Mouse (Mus musculus) liver, embryonic 16.5 days (tissue): Measurements from ENCODE around the gene Tekt4. TPM values are rescaled to one million over a fixed set of nuclear protein-coding genes. Genes with fewer than 3 reads are reported as not detected.

Experiments
- ATAC-seq: fragments of 200-750 bp; cut with Nextera tagmentation; 2 replicates; pipeline ENCODE4 v1.8.0; 2017; ENCODE audit warnings: low read depth, mild to moderate bottlenecking, moderate number of reproducible peaks, moderate library complexity
- H3K27ac ChIP-seq: fragments of 300-500 bp; sonication (generic); 2 replicates; pipeline ENCODE4 v1.5.1; 2014; ENCODE audit warnings: mild to moderate bottlenecking, low read length
- H3K27me3 ChIP-seq: fragments of 300-500 bp; sonication (generic); 2 replicates; pipeline ENCODE4 v1.6.1; 2014; ENCODE audit warnings: low read depth, low read length, mixed read lengths; ENCODE audit not compliant: control insufficient read depth, insufficient read depth
- H3K36me3 ChIP-seq: fragments of 300-500 bp; sonication (generic); 2 replicates; pipeline ENCODE4 v1.6.1; 2014; ENCODE audit warnings: mild to moderate bottlenecking; ENCODE audit not compliant: control insufficient read depth, insufficient read depth
- H3K4me1 ChIP-seq: fragments of 300-500 bp; sonication (generic); 2 replicates; pipeline ENCODE4 v1.6.1; 2014; ENCODE audit warnings: low read depth, low read length, mixed read lengths; ENCODE audit not compliant: control insufficient read depth
- H3K4me2 ChIP-seq: fragments of 300-500 bp; sonication (generic); 2 replicates; pipeline ENCODE4 v1.6.1; 2014; ENCODE audit warnings: low read depth, low read length, mixed read lengths
- H3K4me3 ChIP-seq: fragments of 300-500 bp; sonication (generic); 2 replicates; pipeline ENCODE4 v1.5.1; 2014; ENCODE audit warnings: low read depth, mild to moderate bottlenecking, low read length
- H3K9ac ChIP-seq: fragments of 300-500 bp; sonication (generic); 2 replicates; pipeline ENCODE4 v1.6.1; 2014; ENCODE audit warnings: low read depth, low read length
- H3K9me3 ChIP-seq: fragments of 300-500 bp; sonication (generic); replicated peaks from 2 replicates; pipeline ENCODE4 v1.6.1; 2016; ENCODE audit warnings: low read length; ENCODE audit not compliant: control insufficient read depth
- WGBS: fragments of 180-500 bp; shearing (Covaris S2); extraction: QIAGEN DNeasy Blood & Tissue Kit; methylation state at CpG from one replicate; pipeline ENCODE4 v1.1.7; 2014; ENCODE audit not compliant: insufficient replicate concordance; 5-methylcytosine and 5-hydroxymethylcytosine counted together
- polyA plus RNA-seq: library from polyadenylated mRNA; unstranded; fragments of >200 nt; fragmentation: Nextera tagmentation; extraction: Ambion mirVana; gene quantifications from 2 replicates; pipeline ENCODE4 v1.2.1, GENCODE M21; 2015

Tekt4 gene
- polyA plus RNA-seq, 1 experiment from 2014 or later: 0.05 TPM

DNA sequence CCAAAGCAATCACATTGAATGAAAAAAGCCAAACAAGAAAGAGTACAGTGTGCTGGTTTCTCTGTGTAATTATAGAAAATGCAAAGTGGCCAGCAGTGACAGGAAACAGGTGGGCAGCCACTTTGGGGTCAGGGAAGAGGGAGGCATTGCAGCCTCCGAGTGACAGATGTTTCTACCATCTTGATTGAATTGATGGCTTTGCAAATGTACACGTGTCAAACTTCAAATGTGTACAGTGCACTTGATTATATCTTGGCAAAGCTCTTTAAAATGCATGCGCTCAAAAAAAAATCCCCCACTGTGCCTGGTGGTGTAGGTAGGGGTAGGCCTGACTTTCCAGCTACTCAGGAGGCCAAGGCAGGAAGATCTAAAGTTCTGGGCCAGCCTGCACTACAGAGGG lies 11.5 kb upstream of the Tekt4 start:
- Histone ChIP-seq H3K27me3 (no peaks in the 10 kb centered on the region), H3K27ac (no peak overlapping the region), H3K4me3 (no peak overlapping the region), H3K4me1 (no peaks in the 10 kb centered on the region), H3K9me3 (no peaks in the 10 kb centered on the region), H3K9ac (no peak overlapping the region), H3K4me2 (no peak overlapping the region), H3K36me3 (no peaks in the 10 kb centered on the region)
- WGBS: 40% methylated on average over 3 of the region's 3 CpGs
- no peak for ATAC-seq

DNA sequence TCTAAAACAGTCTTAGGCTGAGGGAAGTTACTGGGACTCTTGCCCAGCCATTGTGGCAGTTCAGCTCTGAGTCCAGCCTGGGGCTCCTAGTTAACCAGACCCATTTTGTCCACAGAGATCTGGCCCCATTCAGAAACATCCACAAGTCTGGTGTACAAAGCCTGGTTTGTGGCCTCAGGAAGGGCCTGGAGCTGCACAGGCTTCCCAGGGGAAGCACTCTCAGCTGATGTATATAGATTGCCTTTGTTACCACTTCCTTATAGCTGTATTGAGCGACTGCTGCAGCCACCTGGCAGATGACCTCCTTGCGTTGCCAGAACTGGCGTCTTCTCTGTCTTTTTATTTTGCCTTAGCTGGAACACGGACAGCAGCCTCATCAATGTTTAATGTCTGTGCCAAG lies 9.3 kb upstream of the Tekt4 start:
- H3K4me2 ChIP-seq: no peak overlapping the region
- no peaks in the 10 kb centered on the region for H3K9me3 ChIP-seq
- ATAC-seq: no peak
- WGBS: 30% methylated on average over 4 of the region's 4 CpGs
- no peak overlapping the region for H3K4me3 ChIP-seq
- H3K4me1 ChIP-seq: no peaks in the 10 kb centered on the region
- H3K36me3 ChIP-seq: no peaks in the 10 kb centered on the region
- no peak overlapping the region for H3K9ac ChIP-seq
- no peak overlapping the region for H3K27ac ChIP-seq
- no peaks in the 10 kb centered on the region for H3K27me3 ChIP-seq

DNA sequence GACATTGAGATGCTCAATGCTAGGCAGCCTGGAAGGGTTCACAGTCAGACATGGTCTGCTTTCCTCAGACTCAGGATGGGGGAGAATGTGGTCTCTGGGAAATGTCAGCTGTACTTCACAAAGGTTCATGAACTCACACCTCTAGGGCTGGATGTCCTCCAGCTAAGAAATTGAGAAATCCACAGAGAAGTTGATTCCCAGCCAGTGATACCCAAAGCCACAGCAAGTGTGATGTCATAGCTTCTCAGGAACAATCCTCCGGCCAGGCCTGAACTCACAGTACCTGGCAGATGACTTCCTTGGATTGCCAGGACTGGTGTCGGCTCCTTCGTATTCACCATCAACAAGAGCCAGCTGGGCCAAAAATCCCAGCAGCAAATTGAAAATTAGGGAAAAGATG lies 8.6 kb upstream of the Tekt4 start:
- no peak overlapping the region for H3K27ac ChIP-seq
- no peak overlapping the region for H3K9ac ChIP-seq
- no peaks in the 10 kb centered on the region for H3K9me3 ChIP-seq
- H3K4me3 ChIP-seq: no peak overlapping the region
- no peaks in the 10 kb centered on the region for H3K27me3 ChIP-seq
- no peaks in the 10 kb centered on the region for H3K36me3 ChIP-seq
- WGBS: 73% methylated on average over 3 of the region's 3 CpGs
- no peak for ATAC-seq
- no peak overlapping the region for H3K4me2 ChIP-seq
- H3K4me1 ChIP-seq: no peaks in the 10 kb centered on the region

DNA sequence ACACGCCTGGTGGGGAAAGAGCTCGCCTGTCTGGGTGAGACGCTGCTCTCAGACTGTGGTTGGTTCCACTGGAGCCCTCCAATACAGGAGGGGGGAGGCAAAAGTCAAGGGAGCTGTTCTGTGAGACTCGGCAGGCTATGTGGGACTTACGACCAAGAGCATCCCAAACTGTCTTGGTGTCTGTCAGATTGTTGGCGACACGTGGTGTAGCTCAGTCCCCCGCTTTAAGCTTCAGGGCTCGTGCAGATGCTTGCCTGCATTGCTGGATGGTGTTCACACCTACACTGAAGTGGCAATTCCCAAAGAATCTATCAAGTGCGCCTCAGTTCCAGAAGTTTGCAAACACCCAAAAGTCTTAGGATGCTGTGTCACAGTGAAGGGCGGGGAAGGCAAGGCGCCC lies 6.5 kb upstream of the Tekt4 start:
- ATAC-seq: no peak
- Histone ChIP-seq H3K36me3 (no peaks in the 10 kb centered on the region), H3K4me2 (no peak overlapping the region), H3K4me3 (no peak overlapping the region), H3K4me1 (no peaks in the 10 kb centered on the region), H3K9ac (no peak overlapping the region), H3K27me3 (no peaks in the 10 kb centered on the region), H3K27ac (no peak overlapping the region), H3K9me3 (no peaks in the 10 kb centered on the region)
- 58% methylated on average over 12 of the region's 12 CpGs for WGBS

DNA sequence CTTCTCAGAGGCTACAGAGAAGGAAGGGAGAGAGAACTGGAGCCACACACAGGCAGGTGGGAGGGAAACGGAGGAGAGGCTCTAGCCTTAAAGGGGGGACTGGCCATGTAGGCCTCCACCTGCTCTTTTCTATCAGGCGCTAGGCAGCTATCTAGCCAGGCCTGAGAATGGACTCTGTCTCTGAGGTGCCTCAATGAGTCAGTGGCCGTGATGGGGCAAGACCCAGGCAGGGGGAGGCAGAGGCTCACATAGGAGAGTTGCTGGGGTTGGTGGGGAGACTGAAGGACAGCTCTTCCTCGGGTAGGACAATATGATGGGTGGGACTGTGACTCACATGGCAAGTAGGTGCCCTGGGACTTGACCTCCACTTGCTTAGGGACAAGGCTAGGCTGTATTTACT lies 4.1 kb upstream of the Tekt4 start:
- Histone ChIP-seq H3K9ac (no peak overlapping the region), H3K36me3 (no peaks in the 10 kb centered on the region), H3K27ac (no peak overlapping the region), H3K27me3 (no peaks in the 10 kb centered on the region), H3K4me1 (no peaks in the 10 kb centered on the region), H3K9me3 (no peaks in the 10 kb centered on the region), H3K4me3 (no peak overlapping the region), H3K4me2 (no peak overlapping the region)
- 29% methylated on average over 4 of the region's 4 CpGs for WGBS
- ATAC-seq: no peak

DNA sequence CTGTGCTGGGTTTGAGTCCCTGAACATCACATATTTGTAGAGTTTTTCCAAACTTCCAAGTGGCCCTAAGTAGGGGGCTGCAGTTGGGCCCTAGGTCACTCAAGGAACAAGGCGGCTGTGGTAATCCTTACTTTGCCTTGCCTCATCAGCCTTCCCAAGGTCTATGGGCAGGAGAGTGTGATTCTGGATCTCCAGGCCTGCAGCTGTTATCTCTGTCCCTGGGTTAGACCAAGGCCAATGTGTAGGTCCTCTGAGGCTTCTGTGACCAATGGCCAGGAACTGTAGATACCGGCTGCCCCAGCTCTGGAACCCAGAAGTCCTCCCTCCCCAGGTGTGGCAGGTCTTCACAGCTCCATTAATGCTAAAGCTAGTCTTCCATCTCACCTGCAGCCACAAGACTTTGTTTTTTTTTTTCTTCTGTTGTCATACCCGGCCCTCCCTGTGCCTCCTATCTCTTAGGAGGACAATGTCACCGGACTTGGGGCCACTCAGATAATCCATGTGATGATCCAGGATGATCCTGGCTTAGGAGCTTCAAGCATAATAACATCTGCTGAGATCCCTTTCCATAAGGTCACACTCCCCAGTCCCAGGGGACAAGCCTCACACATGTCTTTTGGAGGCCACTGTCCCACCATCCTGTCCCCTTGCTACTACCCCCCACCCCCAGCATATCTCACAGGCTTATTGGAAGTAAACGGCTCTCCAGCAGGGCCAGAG lies 2.0 kb upstream of the Tekt4 start:
- Histone ChIP-seq H3K4me2 (no peak overlapping the region), H3K27ac (no peak overlapping the region), H3K9ac (no peak overlapping the region), H3K9me3 (no peaks in the 10 kb centered on the region), H3K4me1 (no peaks in the 10 kb centered on the region), H3K4me3 (no peak overlapping the region), H3K27me3 (no peaks in the 10 kb centered on the region), H3K36me3 (no peaks in the 10 kb centered on the region)
- 51% methylated on average over 5 of the region's 5 CpGs for WGBS
- ATAC-seq: no peak

DNA sequence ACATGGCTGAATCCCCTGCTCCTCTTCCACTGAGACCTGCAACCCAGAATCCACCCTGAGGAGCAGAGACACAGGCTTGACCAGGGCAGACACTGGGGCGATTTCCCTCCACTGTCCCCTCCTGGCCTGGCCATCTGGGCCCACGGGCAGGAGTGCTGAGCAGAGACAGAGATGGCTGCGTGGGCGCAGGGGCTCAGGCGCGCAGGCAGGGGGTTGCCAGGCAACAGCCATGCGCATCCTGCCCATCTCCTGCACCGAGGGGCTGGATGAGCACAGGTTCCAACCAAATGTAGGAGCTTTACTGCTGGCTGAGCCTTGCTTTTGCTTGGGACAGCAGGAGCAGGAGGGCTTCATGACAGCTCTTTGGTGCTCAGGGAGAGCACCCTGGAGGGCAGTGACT lies 2.1 kb downstream of the Tekt4 start:
- WGBS: 40% methylated on average over 8 of the region's 8 CpGs
- Histone ChIP-seq H3K36me3 (no peaks in the 10 kb centered on the region), H3K4me1 (no peaks in the 10 kb centered on the region), H3K27me3 (no peaks in the 10 kb centered on the region), H3K4me2 (no peak overlapping the region), H3K27ac (no peak overlapping the region), H3K9ac (no peak overlapping the region), H3K4me3 (no peak overlapping the region), H3K9me3 (no peaks in the 10 kb centered on the region)
- ATAC-seq: no peak

DNA sequence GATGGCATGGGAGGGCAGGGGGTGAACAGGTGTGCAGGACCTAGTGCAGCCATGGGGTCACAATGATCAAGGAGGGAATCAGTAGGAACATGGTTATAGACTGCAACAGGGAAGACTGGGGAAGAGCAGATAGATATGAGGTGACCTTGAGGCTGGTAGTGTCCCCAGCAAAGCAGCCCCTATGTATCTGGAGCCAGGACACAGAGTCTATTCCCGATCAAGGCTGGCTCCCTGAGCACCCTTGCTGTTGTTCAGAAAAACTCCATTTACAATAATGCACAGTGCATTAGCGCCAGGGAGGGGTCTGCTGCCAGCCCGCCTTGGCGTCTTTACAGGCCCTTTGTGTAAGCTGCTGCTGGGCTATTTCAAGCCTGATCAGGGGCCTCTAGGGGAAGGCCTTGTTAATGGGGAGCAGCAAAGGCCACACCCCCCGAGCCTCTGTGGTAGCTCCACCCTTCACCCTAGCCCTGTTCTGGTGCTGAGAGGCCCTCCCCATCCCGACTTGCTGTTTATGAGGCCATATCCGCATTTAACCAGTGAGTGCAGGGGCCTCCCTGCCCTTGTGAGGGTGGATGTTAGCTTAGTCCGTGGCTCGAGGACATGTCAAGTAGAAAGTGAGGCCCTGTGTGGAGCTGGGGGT lies 7.9 kb downstream of the Tekt4 start:
- Histone ChIP-seq H3K4me2 (no peak overlapping the region), H3K27me3 (no peaks in the 10 kb centered on the region), H3K36me3 (no peaks in the 10 kb centered on the region), H3K9ac (no peak overlapping the region), H3K27ac (no peak overlapping the region), H3K4me3 (no peak overlapping the region), H3K4me1 (no peaks in the 10 kb centered on the region), H3K9me3 (no peaks in the 10 kb centered on the region)
- no peak for ATAC-seq
- 24% methylated on average over 9 of the region's 9 CpGs for WGBS

DNA sequence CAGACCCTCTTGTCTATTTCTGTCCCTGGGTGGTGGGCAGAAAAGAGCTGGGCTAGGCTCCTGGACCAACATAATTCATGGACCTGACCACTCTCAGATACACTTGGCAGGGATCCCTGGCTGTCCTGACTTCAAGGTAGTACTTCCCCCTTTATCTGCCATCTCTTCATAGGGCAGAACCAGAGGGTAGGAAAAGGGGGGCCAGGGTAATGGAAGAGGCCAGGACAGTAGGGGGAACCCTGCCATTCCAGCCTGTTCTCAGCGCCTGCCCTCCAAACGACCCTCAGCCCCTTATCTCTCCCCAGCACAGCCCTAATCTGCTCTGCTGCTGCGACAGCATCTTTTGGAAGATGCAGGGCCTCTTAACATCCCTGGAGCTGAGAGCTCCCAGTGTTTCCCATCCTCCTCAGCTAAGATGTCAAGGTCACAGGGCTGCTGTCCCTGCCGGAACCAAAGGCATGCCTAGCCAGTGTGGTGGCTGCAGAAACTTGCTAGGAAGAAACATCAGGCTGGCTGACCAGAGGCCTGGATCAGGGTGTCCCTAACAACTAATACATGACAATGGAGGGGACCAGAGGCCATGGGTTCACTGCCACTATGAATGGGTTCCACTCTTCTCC lies 9.0 kb downstream of the Tekt4 start:
- no peak for ATAC-seq
- no peak overlapping the region for H3K4me3 ChIP-seq
- WGBS: 28% methylated on average over 4 of the region's 4 CpGs
- H3K27ac ChIP-seq: no peak overlapping the region
- no peaks in the 10 kb centered on the region for H3K4me1 ChIP-seq
- H3K4me2 ChIP-seq: no peak overlapping the region
- H3K9ac ChIP-seq: no peak overlapping the region
- no peaks in the 10 kb centered on the region for H3K36me3 ChIP-seq
- no peaks in the 10 kb centered on the region for H3K9me3 ChIP-seq
- H3K27me3 ChIP-seq: no peaks in the 10 kb centered on the region
